Mouse (Mus musculus): ENCODE measurements around the gene Scyl1. TPM values are rescaled to one million over a fixed set of nuclear protein-coding genes. Genes with fewer than 3 reads are reported as not detected.
"Not testable (repeated sequence)": the region's sequence is repeated elsewhere in the genome, so short reads cannot be mapped to it uniquely, and the experiment has no call there.

Gene Scyl1
- total and polyA plus RNA-seq, 3 experiments, result 36.0 to 64.1 TPM; not detected in 1

- H3K9ac ChIP-seq (ENCODE audit: control insufficient read depth, low read depth, low read length, poor library complexity, severe bottlenecking); H3K27me3 ChIP-seq (ENCODE audit: control insufficient read depth in 1 of 2, insufficient read depth in 2 of 2, low read length in 2 of 2); DNase-seq (ENCODE audit: low read depth, low spot score); H3K79me2 ChIP-seq (ENCODE audit: control insufficient read depth, insufficient read depth, low read length, poor library complexity); H3K9me3 ChIP-seq (replicated peaks; ENCODE audit: insufficient read depth, low read length); H3K27ac ChIP-seq (ENCODE audit: control insufficient read depth, low read depth, low read length); H3K4me3 ChIP-seq (ENCODE audit: control insufficient read depth in 1 of 2, insufficient read depth in 1 of 2, low read depth in 2 of 2, low read length in 2 of 2): not testable (repeated sequence)
- H3K4me1 ChIP-seq (ENCODE audit: control insufficient read depth in 1 of 2, insufficient read depth in 2 of 2, low read length in 2 of 2), result peaks cover 2 to 22% of the 10 kb centered on the region in 2 experiments
- peaks cover 0 to 12% of the 10 kb centered on the region in 2 experiments; a peak in 2 of 4 replicates for H3K36me3 ChIP-seq (ENCODE audit: control insufficient read depth in 1 of 2, insufficient read depth in 2 of 2, low read length in 2 of 2)
- peak in 1 of 3 experiments; percentile 3; a peak in 2 of 6 replicates for TF ChIP-seq CTCF (IDR thresholded peaks at IDR 0.05 in 2 of 3, conservative IDR thresholded peaks at IDR 0.05 in 1 of 3; ENCODE audit: control insufficient read depth in 1 of 3, insufficient read depth in 1 of 3, low read depth in 2 of 3, low read length in 3 of 3, poor library complexity in 1 of 3, severe bottlenecking in 1 of 3)
Observed at GRCm38 (mm10) chr19:5814048-5814447, 42.8 kb upstream of the Scyl1 start.

- no peak overlapping the region for H3K27ac ChIP-seq (ENCODE audit: control insufficient read depth, low read depth, low read length)
- peaks cover 2 to 17% of the 10 kb centered on the region in 2 experiments for H3K4me1 ChIP-seq (ENCODE audit: control insufficient read depth in 1 of 2, insufficient read depth in 2 of 2, low read length in 2 of 2)
- TF ChIP-seq RAD21 (IDR thresholded peaks at IDR 0.05; ENCODE audit: low read depth, low read length) (no peak), SIN3A (IDR thresholded peaks at IDR 0.05; ENCODE audit: low read length) (no peak), RCOR1 (IDR thresholded peaks at IDR 0.05; ENCODE audit: low read depth, low read length) (no peak)
- DNase-seq (ENCODE audit: low read depth, low spot score), result no peak
- peaks cover 0 to 10% of the 10 kb centered on the region in 2 experiments; a peak in 2 of 4 replicates for H3K36me3 ChIP-seq (ENCODE audit: control insufficient read depth in 1 of 2, insufficient read depth in 2 of 2, low read length in 2 of 2)
- H3K9ac ChIP-seq (ENCODE audit: control insufficient read depth, low read depth, low read length, poor library complexity, severe bottlenecking), result no peak overlapping the region
- H3K9me3 ChIP-seq (replicated peaks; ENCODE audit: insufficient read depth, low read length), result no peaks in the 10 kb centered on the region
- H3K79me2 ChIP-seq (ENCODE audit: control insufficient read depth, insufficient read depth, low read length, poor library complexity), result peaks cover 2% of the 10 kb centered on the region; the same call in 1 of the 2 replicates
- no peak overlapping the region for H3K4me3 ChIP-seq (ENCODE audit: control insufficient read depth in 1 of 2, insufficient read depth in 1 of 2, low read depth in 2 of 2, low read length in 2 of 2)
- no peaks in the 10 kb centered on the region for H3K27me3 ChIP-seq (ENCODE audit: control insufficient read depth in 1 of 2, insufficient read depth in 2 of 2, low read length in 2 of 2)
Observed at GRCm38 (mm10) chr19:5813567-5813966, 42.3 kb upstream of the Scyl1 start.

- no peak for DNase-seq (ENCODE audit: low read depth, low spot score)
- Histone ChIP-seq H3K27ac (ENCODE audit: control insufficient read depth, low read depth, low read length) (no peak overlapping the region), H3K79me2 (ENCODE audit: control insufficient read depth, insufficient read depth, low read length, poor library complexity) (no peaks in the 10 kb centered on the region), H3K4me3 (ENCODE audit: control insufficient read depth in 1 of 2, insufficient read depth in 1 of 2, low read depth in 2 of 2, low read length in 2 of 2) (no peak overlapping the region), H3K27me3 (ENCODE audit: control insufficient read depth in 1 of 2, insufficient read depth in 2 of 2, low read length in 2 of 2) (no peaks in the 10 kb centered on the region), H3K9me3 (replicated peaks; ENCODE audit: insufficient read depth, low read length) (no peaks in the 10 kb centered on the region), H3K4me1 (ENCODE audit: control insufficient read depth in 1 of 2, insufficient read depth in 2 of 2, low read length in 2 of 2) (peaks cover 0 to 8% of the 10 kb centered on the region in 2 experiments; a peak in 2 of 4 replicates), H3K36me3 (ENCODE audit: control insufficient read depth in 1 of 2, insufficient read depth in 2 of 2, low read length in 2 of 2) (peaks cover 0 to 4% of the 10 kb centered on the region in 2 experiments; a peak in 2 of 4 replicates), H3K9ac (ENCODE audit: control insufficient read depth, low read depth, low read length, poor library complexity, severe bottlenecking) (no peak overlapping the region)
- no peak for TF ChIP-seq MAZ (IDR thresholded peaks at IDR 0.05; ENCODE audit: low read depth, low read length)
- TF ChIP-seq EP300 (IDR thresholded peaks at IDR 0.05; ENCODE audit: low read depth in 1 of 2, low read length in 2 of 2), result no peak
- TF ChIP-seq USF1 (IDR thresholded peaks at IDR 0.05; ENCODE audit: low read depth, low read length), result no peak
Observed at GRCm38 (mm10) chr19:5811771-5812504, 40.7 kb upstream of the Scyl1 start.
